Mouse (Mus musculus) intestine, embryonic 16.5 days (tissue): Measurements from ENCODE around the gene Lipt2. TPM values are rescaled to one million over a fixed set of nuclear protein-coding genes. Genes with fewer than 3 reads are reported as not detected.

ENCODE experiments used
- ATAC-seq: fragments of 200-750 bp; cut with Nextera tagmentation; 2 replicates; pipeline ENCODE4 v1.8.0; 2017; ENCODE audit warnings: moderate TSS enrichment, moderate library complexity
- H3K27ac ChIP-seq: fragments of 300-500 bp; sonication (generic); 2 replicates; pipeline ENCODE4 v1.5.1; 2014; ENCODE audit warnings: mild to moderate bottlenecking, low read length
- H3K27me3 ChIP-seq: fragments of 300-500 bp; sonication (generic); replicated peaks from 2 replicates; pipeline ENCODE4 v1.6.1; 2014; ENCODE audit warnings: low read length, control low read depth, mixed read lengths; ENCODE audit not compliant: control insufficient read depth, insufficient read depth
- H3K36me3 ChIP-seq: fragments of 300-500 bp; sonication (generic); 2 replicates; pipeline ENCODE4 v1.6.1; 2014; ENCODE audit warnings: low read length, control low read depth; ENCODE audit not compliant: control insufficient read depth, insufficient read depth
- H3K4me1 ChIP-seq: fragments of 300-500 bp; sonication (generic); 2 replicates; pipeline ENCODE4 v1.6.1; 2014; ENCODE audit warnings: low read length, control low read depth, mixed read lengths; ENCODE audit not compliant: control insufficient read depth, insufficient read depth
- H3K4me2 ChIP-seq: fragments of 300-500 bp; sonication (generic); 2 replicates; pipeline ENCODE4 v1.6.1; 2014; ENCODE audit warnings: low read depth, low read length, control low read depth
- H3K4me3 ChIP-seq: fragments of 300-500 bp; sonication (generic); 2 replicates; pipeline ENCODE4 v1.5.1; 2014; ENCODE audit warnings: mild to moderate bottlenecking, low read length
- H3K9ac ChIP-seq: fragments of 300-500 bp; sonication (generic); 2 replicates; pipeline ENCODE4 v1.6.1; 2014; ENCODE audit warnings: low read depth, low read length
- H3K9me3 ChIP-seq: fragments of 300-500 bp; sonication (generic); 2 replicates; pipeline ENCODE4 v1.6.1; 2016; ENCODE audit warnings: low read length, control low read depth; ENCODE audit not compliant: control insufficient read depth
- WGBS: fragments of 180-500 bp; shearing (Covaris S2); extraction: QIAGEN DNeasy Blood & Tissue Kit; methylation state at CpG from one replicate; pipeline ENCODE4 v1.1.7; 2014; 5-methylcytosine and 5-hydroxymethylcytosine counted together
- polyA plus RNA-seq: library from polyadenylated mRNA; unstranded; fragments of >200 nt; fragmentation: Nextera tagmentation; extraction: Ambion mirVana; gene quantifications from 2 replicates; pipeline ENCODE4 v1.2.1, GENCODE M21; 2015

The Lipt2 gene
- polyA plus RNA-seq, 1 experiment from 2014 or later, result 15.6 TPM

- Histone ChIP-seq H3K27ac (peak overlapping the region; percentile 61), H3K27me3 (no peaks in the 10 kb centered on the region; the same call in 1 of the 2 replicates), H3K36me3 (no peaks in the 10 kb centered on the region), H3K9me3 (no peaks in the 10 kb centered on the region), H3K4me1 (peaks cover 15% of the 10 kb centered on the region), H3K4me3 (peak overlapping the region; percentile 50), H3K9ac (peak overlapping the region; percentile 64), H3K4me2 (peak overlapping the region; percentile 65)
- 51% methylated on average over 7 of the region's 7 CpGs for WGBS
- no peak for ATAC-seq
These were observed 20.3 kb downstream of the Lipt2 start for GRCm38 (mm10) chr7:100179394-100179793.

- WGBS, result 50% methylated on average over 7 of the region's 7 CpGs
- Histone ChIP-seq H3K27ac (peak overlapping the region; percentile 61), H3K9me3 (no peaks in the 10 kb centered on the region), H3K4me1 (peaks cover 15% of the 10 kb centered on the region), H3K27me3 (no peaks in the 10 kb centered on the region; the same call in 1 of the 2 replicates), H3K4me3 (peak overlapping the region; percentile 50), H3K4me2 (peak overlapping the region; percentile 65), H3K9ac (peak overlapping the region; percentile 64), H3K36me3 (no peaks in the 10 kb centered on the region)
- ATAC-seq, result peak; percentile 88
These were observed 20.8 kb downstream of the Lipt2 start for GRCm38 (mm10) chr7:100179836-100180407.

- Histone ChIP-seq H3K27ac (peak overlapping the region; percentile 60; the same call in 1 of the 2 replicates), H3K27me3 (no peaks in the 10 kb centered on the region; the same call in 1 of the 2 replicates), H3K9ac (no peak overlapping the region), H3K36me3 (no peaks in the 10 kb centered on the region), H3K9me3 (no peaks in the 10 kb centered on the region), H3K4me3 (no peak overlapping the region), H3K4me1 (peaks cover 13% of the 10 kb centered on the region), H3K4me2 (peak overlapping the region; percentile 65)
- WGBS, result 82% methylated on average over 2 of the region's 2 CpGs
- no peak for ATAC-seq
These were observed 22.1 kb downstream of the Lipt2 start for GRCm38 (mm10) chr7:100181176-100181575.

- WGBS, result 71% methylated on average over 3 of the region's 3 CpGs
- Histone ChIP-seq H3K9ac (no peak overlapping the region), H3K9me3 (no peaks in the 10 kb centered on the region), H3K27ac (no peak overlapping the region), H3K27me3 (no peaks in the 10 kb centered on the region; the same call in 1 of the 2 replicates), H3K4me2 (peak overlapping the region; percentile 65; the same call in 1 of the 2 replicates), H3K4me1 (peaks cover 13% of the 10 kb centered on the region), H3K36me3 (no peaks in the 10 kb centered on the region), H3K4me3 (no peak overlapping the region)
- no peak for ATAC-seq
These were observed 22.5 kb downstream of the Lipt2 start for GRCm38 (mm10) chr7:100181614-100182013.

- no peak overlapping the region for H3K4me2 ChIP-seq
- H3K4me1 ChIP-seq, result peaks cover 13% of the 10 kb centered on the region
- H3K4me3 ChIP-seq, result no peak overlapping the region
- H3K27ac ChIP-seq, result no peak overlapping the region
- no peak for ATAC-seq
- H3K9ac ChIP-seq, result no peak overlapping the region
- no peaks in the 10 kb centered on the region for H3K36me3 ChIP-seq
- H3K27me3 ChIP-seq, result no peaks in the 10 kb centered on the region; the same call in 1 of the 2 replicates
- no peaks in the 10 kb centered on the region for H3K9me3 ChIP-seq
- WGBS, result 73% methylated on average over 3 of the region's 3 CpGs
These were observed 23.3 kb downstream of the Lipt2 start for GRCm38 (mm10) chr7:100182388-100182787.

GRCm38 (mm10) chr7:100187601-100188000, 28.5 kb downstream of the Lipt2 start:
- Histone ChIP-seq H3K9me3 (no peaks in the 10 kb centered on the region), H3K27me3 (no peaks in the 10 kb centered on the region), H3K27ac (no peak overlapping the region), H3K36me3 (no peaks in the 10 kb centered on the region), H3K4me2 (no peak overlapping the region), H3K9ac (no peak overlapping the region), H3K4me1 (no peaks in the 10 kb centered on the region), H3K4me3 (no peak overlapping the region)
- 22% methylated on average over 7 of the region's 7 CpGs for WGBS
- no peak for ATAC-seq

GRCm38 (mm10) chr7:100190167-100190566, 31.1 kb downstream of the Lipt2 start:
- 60% methylated on average over 4 of the region's 4 CpGs for WGBS
- no peak overlapping the region for H3K9ac ChIP-seq
- no peak overlapping the region for H3K4me3 ChIP-seq
- H3K9me3 ChIP-seq, result no peaks in the 10 kb centered on the region
- no peaks in the 10 kb centered on the region for H3K27me3 ChIP-seq
- H3K4me2 ChIP-seq, result no peak overlapping the region
- H3K36me3 ChIP-seq, result no peaks in the 10 kb centered on the region
- H3K4me1 ChIP-seq, result no peaks in the 10 kb centered on the region
- no peak for ATAC-seq
- H3K27ac ChIP-seq, result no peak overlapping the region

- H3K4me3 ChIP-seq, result no peak overlapping the region
- no peaks in the 10 kb centered on the region for H3K9me3 ChIP-seq
- no peak overlapping the region for H3K4me2 ChIP-seq
- peak; percentile 60; the same call in 1 of the 2 replicates for ATAC-seq
- no peaks in the 10 kb centered on the region for H3K4me1 ChIP-seq
- H3K9ac ChIP-seq, result no peak overlapping the region
- no peaks in the 10 kb centered on the region for H3K36me3 ChIP-seq
- 4% methylated on average over 4 of the region's 4 CpGs for WGBS
- no peaks in the 10 kb centered on the region for H3K27me3 ChIP-seq
- H3K27ac ChIP-seq, result no peak overlapping the region
These were observed 31.7 kb downstream of the Lipt2 start for GRCm38 (mm10) chr7:100190778-100191177.

- Histone ChIP-seq H3K4me1 (no peaks in the 10 kb centered on the region), H3K9ac (no peak overlapping the region)
These were observed 42.1 kb downstream of the Lipt2 start for GRCm38 (mm10) chr7:100201191-100201590.

GRCm38 (mm10) chr7:100203616-100204015, 44.5 kb downstream of the Lipt2 start:
- H3K9ac ChIP-seq, result no peak overlapping the region
- no peak for ATAC-seq
- H3K36me3 ChIP-seq, result no peaks in the 10 kb centered on the region
- H3K4me3 ChIP-seq, result no peak overlapping the region
- H3K27me3 ChIP-seq, result no peaks in the 10 kb centered on the region
- no peaks in the 10 kb centered on the region for H3K9me3 ChIP-seq
- H3K4me2 ChIP-seq, result no peak overlapping the region
- no peak overlapping the region for H3K27ac ChIP-seq
- 62% methylated on average over 3 of the region's 3 CpGs for WGBS
- no peaks in the 10 kb centered on the region for H3K4me1 ChIP-seq

More at GRCm38 (mm10) chr7:100201191-100201590, 42.1 kb downstream of the Lipt2 start:
- WGBS, result 88% methylated on average over 3 of the region's 3 CpGs
- Histone ChIP-seq H3K4me2 (no peak overlapping the region), H3K4me3 (no peak overlapping the region), H3K36me3 (no peaks in the 10 kb centered on the region), H3K9me3 (no peaks in the 10 kb centered on the region), H3K27me3 (no peaks in the 10 kb centered on the region), H3K27ac (no peak overlapping the region)
- ATAC-seq, result no peak
